Comparison of ENCODE assay signal across 18 mouse cellular contexts in genomic region chr2:52966820-52967460, GRCm38 (mm10).
DNase-seq lines count a peak whose midpoint lies in the region; ATAC-seq lines count a peak whose summit lies in the region.
"Had no signal": no experiment of that assay in that cellular context is flagged by ENCODE, and none has a peak within 500 bp of the region (broad histone marks: within the 10 kb centered on the region; RNA-seq: fewer than 3 reads in every experiment).

No protein-coding gene starts in this region.

- H3K4me3 ChIP-seq in midbrain, embryonic 10.5 days = no peak overlapping the region
- H3K4me3 ChIP-seq in midbrain, embryonic 15.5 days = no peak overlapping the region
- H3K4me3 ChIP-seq: hindbrain, embryonic 15.5 days; stomach, embryonic 15.5 days had no signal

- 0 out of 2 replicates have a peak overlapping the region, but pooled peaks have one; percentile 23 for H3K27ac ChIP-seq in midbrain, embryonic 10.5 days (replicated peaks)
- no peak overlapping the region for H3K27ac ChIP-seq in midbrain, embryonic 15.5 days
- H3K27ac ChIP-seq: hindbrain, embryonic 15.5 days; macrophage; stomach, embryonic 15.5 days had no signal

- H3K36me3 ChIP-seq in midbrain, embryonic 10.5 days = no peaks in the 10 kb centered on the region
- no peaks in the 10 kb centered on the region for H3K36me3 ChIP-seq in midbrain, embryonic 15.5 days (replicated peaks)
- H3K36me3 ChIP-seq: G1E; hindbrain, embryonic 15.5 days; stomach, embryonic 15.5 days had no signal

- ATAC-seq in midbrain, embryonic 15.5 days (replicated peaks) = no peak
- peak; percentile 42; the same call in 1 of the 2 replicates for ATAC-seq in neutrophil, adult 5-6 weeks (ENCODE audit: extremely low read depth, insufficient number of reproducible peaks, low FRiP score, poor library complexity, severe bottlenecking)
- ATAC-seq: forebrain, embryonic 14.5 days had no signal

- intact Hi-C loops in heart, postnatal 36 days (cut with DNase I) = no loop called here

- no peaks in the 10 kb centered on the region for H3K27me3 ChIP-seq in midbrain, embryonic 10.5 days (ENCODE audit: low read depth, poor library complexity, severe bottlenecking)
- no peaks in the 10 kb centered on the region for H3K27me3 ChIP-seq in midbrain, embryonic 15.5 days (replicated peaks)
- H3K27me3 ChIP-seq: hindbrain, embryonic 15.5 days; stomach, embryonic 15.5 days had no signal

- H3K9ac ChIP-seq in midbrain, embryonic 15.5 days = no peak overlapping the region
- H3K9ac ChIP-seq: hindbrain, embryonic 15.5 days; stomach, embryonic 15.5 days had no signal

- DNase-seq in heart, adult 11 months = peak; percentile 89
- DNase-seq in heart, postnatal 36 days = no peak
- DNase-seq in midbrain, embryonic 10.5 days (ENCODE audit: low spot score) = no peak
- peak; percentile 61 to 62 for DNase-seq in cerebellum, postnatal 36 days
- no peak for DNase-seq in urinary bladder, postnatal 10 days (ENCODE audit: low spot score)
- DNase-seq in layer of hippocampus, postnatal 10 days (ENCODE audit: low spot score in 2 of 2) = no peak
- DNase-seq: B cell, adult 2 months; gastrocnemius, postnatal 25 days; kidney, postnatal 14 days; thymus, postnatal 36 days had no signal

- 92% methylated on average over 12 of the region's 12 CpGs for WGBS in midbrain, embryonic 10.5 days
- 88% methylated on average over 12 of the region's 12 CpGs for WGBS in midbrain, embryonic 15.5 days

- H3K9me3 ChIP-seq in midbrain, embryonic 10.5 days (replicated peaks) = no peaks in the 10 kb centered on the region
- H3K9me3 ChIP-seq in midbrain, embryonic 15.5 days = no peaks in the 10 kb centered on the region
- H3K9me3 ChIP-seq: G1E; hindbrain, embryonic 15.5 days; stomach, embryonic 15.5 days had no signal

- no peak overlapping the region for H3K4me2 ChIP-seq in midbrain, embryonic 15.5 days
- H3K4me2 ChIP-seq: hindbrain, embryonic 15.5 days; liver, embryonic 11.5 days; stomach, embryonic 15.5 days had no signal

- peaks cover 26% of the 10 kb centered on the region for H3K4me1 ChIP-seq in midbrain, embryonic 10.5 days
- H3K4me1 ChIP-seq in midbrain, embryonic 15.5 days = peaks cover 16% of the 10 kb centered on the region

Comparison
In these comparisons a context has a peak if more than half of its experiments do, and no peak if none do; other contexts are left out.
1. DNase-seq: peak in heart, adult 11 months (single experiment) and cerebellum, postnatal 36 days (2 of 2); none in heart, postnatal 36 days (0 of 2), midbrain, embryonic 10.5 days (single experiment), urinary bladder, postnatal 10 days (single experiment) and layer of hippocampus, postnatal 10 days (0 of 2).